Mouse (Mus musculus) forebrain, embryonic 12.5 days (tissue): ENCODE measurements at regions not wholly inside any gene's neighbourhood (a gene's known extent, or its start where the extent isn't known, plus 50 kb on each side); places are given as distances from the start of the nearest gene placed in this dataset.

Source experiments
- ATAC-seq: fragments of 200-750 bp; cut with Nextera tagmentation; 2 replicates; pipeline ENCODE4 v1.8.0; 2017; ENCODE audit warnings: moderate TSS enrichment; ENCODE audit not compliant: low FRiP score
- H3K27ac ChIP-seq: fragments of 300-500 bp; sonication (generic); 2 replicates; pipeline ENCODE4 v1.5.1; 2016; ENCODE audit warnings: mild to moderate bottlenecking
- H3K27me3 ChIP-seq: fragments of 300-500 bp; sonication (generic); 2 replicates; pipeline ENCODE4 v1.6.1; 2016; ENCODE audit warnings: mild to moderate bottlenecking
- H3K36me3 ChIP-seq: fragments of 300-500 bp; sonication (generic); replicated peaks from 2 replicates; pipeline ENCODE4 v1.6.1; 2016; ENCODE audit warnings: mild to moderate bottlenecking
- H3K4me1 ChIP-seq: fragments of 300-500 bp; sonication (generic); 2 replicates; pipeline ENCODE4 v1.6.1; 2016
- H3K4me2 ChIP-seq: fragments of 300-500 bp; sonication (generic); 2 replicates; pipeline ENCODE4 v1.6.1; 2016; ENCODE audit warnings: mild to moderate bottlenecking, moderate library complexity
- H3K4me3 ChIP-seq: fragments of 300-500 bp; sonication (generic); replicated peaks from 2 replicates; pipeline ENCODE4 v1.5.1; 2016; ENCODE audit warnings: mild to moderate bottlenecking
- H3K9ac ChIP-seq: fragments of 300-500 bp; sonication (generic); 2 replicates; pipeline ENCODE4 v1.6.1; 2016; ENCODE audit warnings: mild to moderate bottlenecking
- H3K9me3 ChIP-seq: fragments of 300-500 bp; sonication (generic); 2 replicates; pipeline ENCODE4 v1.6.1; 2016
- WGBS: fragments of 180-500 bp; shearing (Covaris S2); methylation state at CpG from one replicate; pipeline ENCODE4 v1.1.7; 2016; 5-methylcytosine and 5-hydroxymethylcytosine counted together

DNA sequence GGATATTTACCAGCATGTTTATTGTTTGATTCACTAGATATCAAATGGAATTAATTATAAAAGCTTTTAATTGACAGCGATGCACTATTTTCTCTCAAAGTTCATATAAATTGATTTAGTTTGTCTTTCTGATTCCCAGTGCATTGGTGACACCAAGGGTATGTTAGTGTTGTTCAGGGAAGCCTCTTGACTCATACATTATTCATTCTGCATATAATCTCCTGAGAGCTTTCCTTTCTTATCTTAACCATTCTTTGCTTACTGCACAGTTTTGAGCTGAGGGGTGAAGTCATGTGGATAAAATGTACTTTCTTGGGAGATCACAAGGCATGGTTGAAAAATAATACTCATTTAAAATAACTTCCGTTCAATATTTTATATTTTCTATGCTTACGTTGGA lies 280.5 kb upstream of the Tmem229a start:
- Histone ChIP-seq H3K36me3 (no peaks in the 10 kb centered on the region), H3K9me3 (no peaks in the 10 kb centered on the region), H3K4me2 (no peak overlapping the region), H3K27ac (no peak overlapping the region), H3K27me3 (no peaks in the 10 kb centered on the region), H3K4me3 (no peak overlapping the region), H3K9ac (no peak overlapping the region), H3K4me1 (no peaks in the 10 kb centered on the region)
- 79% methylated on average over 3 of the region's 3 CpGs for WGBS
- no peak for ATAC-seq
